Comparison of ENCODE assay signal across 25 mouse cellular contexts in genomic region chr10:52165376-52165775, GRCm38 (mm10). TPM values are rescaled to one million over a fixed set of nuclear protein-coding genes. Genes with fewer than 3 reads are reported as not detected.
DNase-seq lines count a peak whose midpoint lies in the region; ATAC-seq lines count a peak whose summit lies in the region.
"Had no signal": no experiment of that assay in that cellular context is flagged by ENCODE, and none has a peak within 500 bp of the region (broad histone marks: within the 10 kb centered on the region; RNA-seq: fewer than 3 reads in every experiment).

No protein-coding gene starts in this region.

- H3K4me1 ChIP-seq in hindbrain, embryonic 10.5 days (replicated peaks) = 0 out of 2 replicates have a peak, but pooled peaks cover 4% of the 10 kb centered on the region
- no peaks in the 10 kb centered on the region for H3K4me1 ChIP-seq in hindbrain, embryonic 13.5 days (replicated peaks)
- H3K4me1 ChIP-seq in liver, embryonic 16.5 days (ENCODE audit: control insufficient read depth, low read depth, low read length) = no peaks in the 10 kb centered on the region
- H3K4me1 ChIP-seq: embryonic facial prominence, embryonic 10.5 days; forebrain, embryonic 15.5 days; limb, embryonic 13.5 days; megakaryocyte, embryonic 14.5 days; neural tube, embryonic 13.5 days had no signal

- DNase-seq in hindbrain, embryonic 10.5 days (ENCODE audit: low spot score) = peak; percentile 34
- DNase-seq in embryo, embryonic 10 days (ENCODE audit: low spot score) = peak; percentile 65
- peak; percentile 59 for DNase-seq in embryo, embryonic 9.5 days (ENCODE audit: extremely low spot score)
- no peak for DNase-seq in urinary bladder, postnatal 36 days (ENCODE audit: low spot score in 2 of 2)
- no peak for DNase-seq in adrenal gland, postnatal 10 days
- DNase-seq: cerebellum, adult 11-12 months; cerebellum, postnatal 10 days; kidney, postnatal 36 days; lung, embryonic 14.5 days; midbrain, embryonic 14.5 days; right cerebral cortex, adult 18-20 months had no signal

- no peaks in the 10 kb centered on the region for H3K27me3 ChIP-seq in hindbrain, embryonic 10.5 days (ENCODE audit: insufficient read depth, poor library complexity, severe bottlenecking)
- no peaks in the 10 kb centered on the region for H3K27me3 ChIP-seq in hindbrain, embryonic 13.5 days
- H3K27me3 ChIP-seq in liver, embryonic 16.5 days (ENCODE audit: control insufficient read depth, insufficient read depth, low read depth, low read length) = no peaks in the 10 kb centered on the region
- H3K27me3 ChIP-seq: forebrain, embryonic 15.5 days; limb, embryonic 13.5 days; megakaryocyte, embryonic 14.5 days; neural tube, embryonic 13.5 days had no signal

- H3K27ac ChIP-seq in hindbrain, embryonic 10.5 days = no peak overlapping the region
- H3K27ac ChIP-seq in hindbrain, embryonic 13.5 days = no peak overlapping the region
- H3K27ac ChIP-seq in liver, embryonic 16.5 days (ENCODE audit: low read length) = no peak overlapping the region
- H3K27ac ChIP-seq: embryonic facial prominence, embryonic 10.5 days; forebrain, embryonic 15.5 days; limb, embryonic 13.5 days; neural tube, embryonic 13.5 days had no signal

- no peak overlapping the region for H3K9ac ChIP-seq in hindbrain, embryonic 13.5 days
- no peak overlapping the region for H3K9ac ChIP-seq in liver, embryonic 16.5 days (ENCODE audit: low read depth, low read length)
- H3K9ac ChIP-seq: forebrain, embryonic 15.5 days; limb, embryonic 13.5 days; lung, embryonic 14.5 days; neural tube, embryonic 13.5 days had no signal

- ATAC-seq in hindbrain, embryonic 13.5 days (ENCODE audit: low FRiP score) = no peak
- ATAC-seq in liver, embryonic 16.5 days (ENCODE audit: low read depth) = peak; percentile 86
- ATAC-seq: CD4-positive, CD25-positive, alpha-beta regulatory T cell, adult 4 months; forebrain, embryonic 15.5 days; intestine, postnatal 0 days had no signal

- WGBS in hindbrain, embryonic 10.5 days = 67% methylated on average over 1 of the region's 1 CpGs
- WGBS in hindbrain, embryonic 13.5 days = 74% methylated on average over 1 of the region's 1 CpGs
- WGBS in liver, embryonic 16.5 days (ENCODE audit: insufficient replicate concordance) = 67% methylated on average over 1 of the region's 1 CpGs

- no peaks in the 10 kb centered on the region for H3K36me3 ChIP-seq in hindbrain, embryonic 10.5 days
- no peaks in the 10 kb centered on the region for H3K36me3 ChIP-seq in hindbrain, embryonic 13.5 days
- no peaks in the 10 kb centered on the region for H3K36me3 ChIP-seq in liver, embryonic 16.5 days (ENCODE audit: control insufficient read depth, insufficient read depth)
- H3K36me3 ChIP-seq: embryonic facial prominence, embryonic 10.5 days; forebrain, embryonic 15.5 days; limb, embryonic 13.5 days; neural tube, embryonic 13.5 days had no signal

- no peak overlapping the region for H3K4me2 ChIP-seq in hindbrain, embryonic 13.5 days
- H3K4me2 ChIP-seq in liver, embryonic 16.5 days (ENCODE audit: low read depth, low read length) = no peak overlapping the region
- H3K4me2 ChIP-seq: forebrain, embryonic 15.5 days; limb, embryonic 13.5 days; lung, embryonic 14.5 days; neural tube, embryonic 13.5 days had no signal

- H3K4me3 ChIP-seq in hindbrain, embryonic 10.5 days = no peak overlapping the region
- H3K4me3 ChIP-seq in hindbrain, embryonic 13.5 days = no peak overlapping the region
- no peak overlapping the region for H3K4me3 ChIP-seq in liver, embryonic 16.5 days (ENCODE audit: low read depth, low read length)
- H3K4me3 ChIP-seq: embryonic facial prominence, embryonic 10.5 days; forebrain, embryonic 15.5 days; limb, embryonic 13.5 days; megakaryocyte, embryonic 14.5 days; neural tube, embryonic 13.5 days had no signal

- H3K9me3 ChIP-seq in hindbrain, embryonic 10.5 days = no peaks in the 10 kb centered on the region
- H3K9me3 ChIP-seq in hindbrain, embryonic 13.5 days = no peaks in the 10 kb centered on the region
- no peaks in the 10 kb centered on the region for H3K9me3 ChIP-seq in liver, embryonic 16.5 days (replicated peaks; ENCODE audit: control insufficient read depth, low read length)
- H3K9me3 ChIP-seq: embryonic facial prominence, embryonic 10.5 days; forebrain, embryonic 15.5 days; limb, embryonic 13.5 days; megakaryocyte, embryonic 14.5 days; neural tube, embryonic 13.5 days had no signal

RNA-seq across cellular contexts. Expression of gene Ros1, which starts 29.7 kb away (rescaled TPM):
- 0.04 TPM in 1 of 2 replicates, not detected in the other for polyA plus RNA-seq in hindbrain, embryonic 10.5 days (2016; fragmentation: Nextera tagmentation; extraction: Ambion mirVana)
- polyA plus RNA-seq in hindbrain, embryonic 13.5 days (2015; fragmentation: Nextera tagmentation; extraction: Ambion mirVana) = not detected in 2 replicates
- 0.04 TPM in 2 replicates for polyA plus RNA-seq in liver, embryonic 16.5 days (2015; fragmentation: Nextera tagmentation; extraction: Ambion mirVana)
- total RNA-seq in adrenal gland, postnatal 10 days (2021) = under 1 TPM in 1 of 2 experiments, not detected in 1; 0.09 TPM
- total RNA-seq: adrenal gland, adult 18-20 months; heart, postnatal 25 days; left cerebral cortex, postnatal 25 days had no signal
- polyA plus RNA-seq: CD4-positive, CD25-positive, alpha-beta regulatory T cell, adult 4 months; embryonic facial prominence, embryonic 10.5 days; forebrain, embryonic 15.5 days; heart, embryonic 14.5 days; limb, embryonic 13.5 days; midbrain, embryonic 14.5 days; neural tube, embryonic 13.5 days; thymus, postnatal 0 days had no signal

Comparison
In these comparisons a context has a peak if more than half of its experiments do, and no peak if none do; other contexts are left out.
1. DNase-seq: peak in hindbrain, embryonic 10.5 days (single experiment), embryo, embryonic 10 days (single experiment) and embryo, embryonic 9.5 days (single experiment); none in urinary bladder, postnatal 36 days (0 of 2) and adrenal gland, postnatal 10 days (single experiment).